Mouse (Mus musculus): ENCODE results near the gene Repin1. TPM values are rescaled to one million over a fixed set of nuclear protein-coding genes. Genes with fewer than 3 reads are reported as not detected.

Repin1 gene
- total and polyA plus RNA-seq, 3 experiments = 10.7 to 28.0 (median 12.8) TPM

DNA sequence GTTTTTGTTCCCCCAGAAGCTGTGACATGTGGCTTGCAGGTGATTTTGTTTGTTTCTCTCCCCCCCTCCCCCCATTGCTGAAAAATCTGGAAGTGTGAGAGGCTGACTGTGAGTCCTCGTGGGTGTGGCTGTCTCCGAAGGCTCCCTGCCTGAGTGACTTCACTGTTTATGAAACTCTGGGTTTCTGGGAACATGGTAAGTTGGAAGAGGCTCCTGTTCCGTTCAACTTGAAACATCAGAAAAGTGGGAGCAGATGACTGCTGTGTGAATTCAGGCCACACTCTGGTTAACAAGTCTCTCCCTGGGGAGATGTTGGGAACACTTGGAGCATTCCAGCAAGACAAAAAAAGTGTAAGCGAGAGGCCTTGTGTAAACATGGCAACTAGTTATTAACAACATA is 46.8 kb upstream of the Repin1 start:
- TF ChIP-seq MAFK (IDR thresholded peaks at IDR 0.05; ENCODE audit: insufficient replicate concordance, low read length) = no peak
- no peak for TF ChIP-seq MEF2A (IDR thresholded peaks at IDR 0.05; ENCODE audit: borderline replicate concordance, low read depth, low read length)
- no peak for TF ChIP-seq TBP (conservative IDR thresholded peaks at IDR 0.05; ENCODE audit: low read depth, low read length)
- no peak for TF ChIP-seq CHD2 (IDR thresholded peaks at IDR 0.05; ENCODE audit: low read length)
- no peak for TF ChIP-seq ELF1 (IDR thresholded peaks at IDR 0.05; ENCODE audit: low read depth, low read length)
- TF ChIP-seq USF1 (IDR thresholded peaks at IDR 0.05; ENCODE audit: low read depth, low read length) = no peak
- no peak for TF ChIP-seq POLR2AphosphoS2 (IDR thresholded peaks at IDR 0.05; ENCODE audit: low read depth, low read length)
- TF ChIP-seq JUN (IDR thresholded peaks at IDR 0.05; ENCODE audit: insufficient read depth, low read depth, low read length) = no peak
- TF ChIP-seq MXI1 (IDR thresholded peaks at IDR 0.05; ENCODE audit: low read depth, low read length) = no peak
- TF ChIP-seq NRF1 (IDR thresholded peaks at IDR 0.05; ENCODE audit: low read depth, low read length) = no peak
- no peak for TF ChIP-seq GABPA (IDR thresholded peaks at IDR 0.05; ENCODE audit: insufficient replicate concordance, low read depth, low read length)
- no peak for TF ChIP-seq PAX5 (IDR thresholded peaks at IDR 0.05; ENCODE audit: low read length)
- TF ChIP-seq TCF12 (IDR thresholded peaks at IDR 0.05; ENCODE audit: low read depth, low read length) = no peak
- no peak for TF ChIP-seq NELFE (IDR thresholded peaks at IDR 0.05; ENCODE audit: low read depth, low read length)
- no peak for TF ChIP-seq RAD21 (IDR thresholded peaks at IDR 0.05; ENCODE audit: low read depth, low read length)
- TF ChIP-seq CTCF (conservative IDR thresholded peaks at IDR 0.05 in 1 of 2, IDR thresholded peaks at IDR 0.05 in 1 of 2; ENCODE audit: low read depth in 2 of 2, low read length in 2 of 2) = no peak
- peaks cover 54% of the 10 kb centered on the region for H3K27me3 ChIP-seq (replicated peaks)
- dilution Hi-C loops (cut with MboI; ENCODE audit: extremely low pct_ligation_motif_present, extremely low pct_unique_long_range_greater_than_20kb, low sequenced_read_pairs) (no loop called here), in situ Hi-C loops (cut with MboI; ENCODE audit: low pct_ligation_motif_present, low pct_unique_long_range_greater_than_20kb, low sequenced_read_pairs) (loop anchor here (25.0 kb wide), 1 partner anchor 360 kb away; no protein-coding TSS in a partner anchor)
- no peak overlapping the region for H3K27ac ChIP-seq (ENCODE audit: insufficient read depth, low read depth)
- H3K4me1 ChIP-seq (ENCODE audit: control insufficient read depth in 1 of 2, insufficient read depth in 2 of 2) = no peaks in the 10 kb centered on the region
- no peaks in the 10 kb centered on the region for H3K79me2 ChIP-seq (replicated peaks; ENCODE audit: control insufficient read depth, extremely low read depth, insufficient read depth, poor library complexity, severe bottlenecking)
- no peak overlapping the region for H3K4me2 ChIP-seq (ENCODE audit: insufficient read depth, low read depth, poor library complexity, severe bottlenecking)
- H3K4me3 ChIP-seq (replicated peaks in 1 of 3; ENCODE audit: low read depth in 2 of 3, low read length in 2 of 3, poor library complexity in 1 of 3) = no peak overlapping the region
- no peak for DNase-seq (ENCODE audit: extremely low read depth)
- no peak overlapping the region for H3K9ac ChIP-seq (ENCODE audit: insufficient read depth, low read depth)
- H3K36me3 ChIP-seq (replicated peaks in 1 of 2; ENCODE audit: control insufficient read depth in 1 of 2, insufficient read depth in 1 of 2, low read length in 1 of 2) = no peaks in the 10 kb centered on the region
- H3K9me3 ChIP-seq (replicated peaks; ENCODE audit: low read length) = no peaks in the 10 kb centered on the region

GRCm38 (mm10) chr6:48548314-48548713 is 45.4 kb upstream of the Repin1 start:
- TF ChIP-seq USF1 (IDR thresholded peaks at IDR 0.05; ENCODE audit: low read depth, low read length) (no peak), GABPA (IDR thresholded peaks at IDR 0.05; ENCODE audit: insufficient replicate concordance, low read depth, low read length) (no peak), MEF2A (IDR thresholded peaks at IDR 0.05; ENCODE audit: borderline replicate concordance, low read depth, low read length) (no peak), SIN3A (IDR thresholded peaks at IDR 0.05; ENCODE audit: low read length) (no peak), MXI1 (IDR thresholded peaks at IDR 0.05; ENCODE audit: low read depth, low read length) (no peak), JUND (conservative IDR thresholded peaks at IDR 0.05; ENCODE audit: low read depth, low read length) (no peak), JUN (IDR thresholded peaks at IDR 0.05; ENCODE audit: insufficient read depth, low read depth, low read length) (no peak), POLR2AphosphoS2 (IDR thresholded peaks at IDR 0.05; ENCODE audit: low read depth, low read length) (no peak), KAT2A (IDR thresholded peaks at IDR 0.05; ENCODE audit: insufficient replicate concordance, low read length) (no peak), EP300 (IDR thresholded peaks at IDR 0.05; ENCODE audit: low read length) (no peak), ZC3H11A (IDR thresholded peaks at IDR 0.05; ENCODE audit: low read depth, low read length) (no peak), RAD21 (IDR thresholded peaks at IDR 0.05; ENCODE audit: low read depth, low read length) (no peak), POLR2A (IDR thresholded peaks at IDR 0.05; ENCODE audit: low read depth, low read length) (no peak)
- in situ Hi-C loops (cut with MboI; ENCODE audit: low pct_ligation_motif_present, low pct_unique_long_range_greater_than_20kb, low sequenced_read_pairs) = loop anchor here (25.0 kb wide), 1 partner anchor 361 kb away; no protein-coding TSS in a partner anchor
- Histone ChIP-seq H3K79me2 (replicated peaks; ENCODE audit: control insufficient read depth, extremely low read depth, insufficient read depth, poor library complexity, severe bottlenecking) (no peaks in the 10 kb centered on the region), H3K4me2 (ENCODE audit: insufficient read depth, low read depth, poor library complexity, severe bottlenecking) (no peak overlapping the region), H3K36me3 (replicated peaks in 1 of 2; ENCODE audit: control insufficient read depth in 1 of 2, insufficient read depth in 1 of 2, low read length in 1 of 2) (no peaks in the 10 kb centered on the region), H3K4me1 (ENCODE audit: control insufficient read depth in 1 of 2, insufficient read depth in 2 of 2) (no peaks in the 10 kb centered on the region), H3K27ac (ENCODE audit: insufficient read depth, low read depth) (no peak overlapping the region), H3K9ac (ENCODE audit: insufficient read depth, low read depth) (no peak overlapping the region), H3K4me3 (replicated peaks in 1 of 3; ENCODE audit: low read depth in 2 of 3, low read length in 2 of 3, poor library complexity in 1 of 3) (no peak overlapping the region), H3K9me3 (replicated peaks; ENCODE audit: low read length) (no peaks in the 10 kb centered on the region), H3K27me3 (replicated peaks) (peaks cover 58% of the 10 kb centered on the region)
- no peak for DNase-seq (ENCODE audit: extremely low read depth)
- dilution Hi-C loops (cut with MboI; ENCODE audit: extremely low pct_ligation_motif_present, extremely low pct_unique_long_range_greater_than_20kb, low sequenced_read_pairs) = no loop called here
